Mouse (Mus musculus): ENCODE measurements around the gene Fbxo34. TPM values are rescaled to one million over a fixed set of nuclear protein-coding genes. Genes with fewer than 3 reads are reported as not detected.
A peak's percentile ranks its signal among the peaks of the same experiment; 100 is the strongest.
"Not testable (repeated sequence)": the region's sequence is repeated elsewhere in the genome, so short reads cannot be mapped to it uniquely, and the experiment has no call there.

Fbxo34 gene
- polyA plus RNA-seq, 1 experiment = 30.8 TPM

DNA sequence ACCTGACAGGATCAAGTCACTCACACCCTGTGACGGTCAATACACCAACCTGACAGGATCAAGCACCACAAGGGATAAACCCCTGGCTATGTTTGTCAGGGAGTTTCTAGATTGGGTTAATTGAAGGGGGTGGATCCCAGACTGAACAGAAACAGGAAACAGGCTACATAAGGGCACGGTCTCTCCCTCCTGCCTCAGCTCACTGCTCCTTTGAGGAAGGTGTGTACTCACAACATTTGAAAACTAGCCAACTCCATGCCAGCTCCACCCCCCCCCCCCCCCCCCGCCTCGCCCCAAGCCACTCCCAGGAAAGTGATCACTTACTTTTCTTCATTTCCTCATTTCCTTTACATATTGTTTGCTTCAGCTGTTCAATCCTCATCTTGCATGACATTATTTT is 104.0 kb downstream of the Fbxo34 start:
- no peak overlapping the region for H3K27ac ChIP-seq (ENCODE audit: insufficient read depth, low read length)
- DNase-seq = no peak
- 90% methylated on average over 4 of the region's 4 CpGs for whole genome bisulfite sequencing
- no peak overlapping the region for H3K4me3 ChIP-seq (replicated peaks; ENCODE audit: insufficient read depth, low read depth, low read length)
- TF ChIP-seq CTCF (IDR thresholded peaks at IDR 0.05; ENCODE audit: borderline replicate concordance, insufficient read depth, low read depth, low read length) = no peak
- TF ChIP-seq POLR2A (IDR thresholded peaks at IDR 0.05; ENCODE audit: borderline replicate concordance, insufficient read depth, low read length) = no peak
- H3K27me3 ChIP-seq (ENCODE audit: control insufficient read depth, insufficient read depth, low read length) = no peaks in the 10 kb centered on the region
- H3K4me1 ChIP-seq (ENCODE audit: control insufficient read depth, insufficient read depth, low read length) = no peaks in the 10 kb centered on the region

DNA sequence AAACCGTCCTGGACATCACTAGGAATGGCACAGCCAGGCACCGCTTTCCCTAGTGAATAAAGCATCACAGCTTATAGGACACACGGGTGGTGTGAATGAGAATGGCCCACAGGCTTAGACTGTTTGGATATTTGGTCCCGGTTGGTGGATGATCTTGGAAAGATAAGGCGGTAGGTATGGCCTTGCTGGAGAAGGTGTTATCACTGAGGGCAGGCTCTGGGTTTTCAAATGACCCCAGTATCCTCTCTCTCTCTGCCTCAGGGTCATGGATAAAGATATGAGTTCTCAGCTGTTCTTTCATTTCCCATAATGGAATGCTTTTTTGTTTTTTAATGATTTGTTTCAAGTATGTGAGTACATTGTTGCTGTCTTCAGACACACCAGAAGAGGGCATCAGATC is 105.0 kb downstream of the Fbxo34 start:
- TF ChIP-seq CTCF (IDR thresholded peaks at IDR 0.05; ENCODE audit: borderline replicate concordance, insufficient read depth, low read depth, low read length) = no peak
- WGBS = 94% methylated on average over 5 of the region's 5 CpGs
- H3K4me1 ChIP-seq (ENCODE audit: control insufficient read depth, insufficient read depth, low read length) = no peaks in the 10 kb centered on the region
- no peak overlapping the region for H3K27ac ChIP-seq (ENCODE audit: insufficient read depth, low read length)
- no peak for DNase-seq
- no peaks in the 10 kb centered on the region for H3K27me3 ChIP-seq (ENCODE audit: control insufficient read depth, insufficient read depth, low read length)
- H3K4me3 ChIP-seq (replicated peaks; ENCODE audit: insufficient read depth, low read depth, low read length) = no peak overlapping the region

DNA sequence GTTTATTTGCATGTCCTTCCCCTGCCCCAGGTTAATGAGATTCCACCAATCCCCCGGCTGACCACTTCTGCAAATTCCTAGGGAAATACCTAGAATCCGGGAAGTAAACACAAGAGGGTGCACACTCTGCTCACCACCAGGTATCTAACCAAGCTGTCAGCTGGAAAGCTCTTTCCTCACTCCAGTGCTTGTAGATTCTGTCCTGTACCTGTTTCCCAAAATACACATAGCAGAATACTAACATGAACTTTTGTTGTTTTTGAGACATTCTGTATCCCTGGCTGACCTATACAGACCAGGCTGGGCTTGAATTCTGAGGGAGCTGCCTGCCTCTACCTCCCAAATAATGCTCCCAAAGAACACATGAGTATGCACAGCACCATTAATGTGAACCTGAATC is 110.5 kb downstream of the Fbxo34 start:
- no peak overlapping the region for H3K4me3 ChIP-seq (replicated peaks; ENCODE audit: insufficient read depth, low read depth, low read length)
- WGBS = 89% methylated on average over 2 of the region's 2 CpGs
- H3K27ac ChIP-seq (ENCODE audit: insufficient read depth, low read length) = no peak overlapping the region
- H3K27me3 ChIP-seq (ENCODE audit: control insufficient read depth, insufficient read depth, low read length) = no peaks in the 10 kb centered on the region
- no peak for DNase-seq
- no peaks in the 10 kb centered on the region for H3K4me1 ChIP-seq (ENCODE audit: control insufficient read depth, insufficient read depth, low read length)
- TF ChIP-seq POLR2A (IDR thresholded peaks at IDR 0.05; ENCODE audit: borderline replicate concordance, insufficient read depth, low read length) (no peak), CTCF (IDR thresholded peaks at IDR 0.05; ENCODE audit: borderline replicate concordance, insufficient read depth, low read depth, low read length) (no peak)

DNA sequence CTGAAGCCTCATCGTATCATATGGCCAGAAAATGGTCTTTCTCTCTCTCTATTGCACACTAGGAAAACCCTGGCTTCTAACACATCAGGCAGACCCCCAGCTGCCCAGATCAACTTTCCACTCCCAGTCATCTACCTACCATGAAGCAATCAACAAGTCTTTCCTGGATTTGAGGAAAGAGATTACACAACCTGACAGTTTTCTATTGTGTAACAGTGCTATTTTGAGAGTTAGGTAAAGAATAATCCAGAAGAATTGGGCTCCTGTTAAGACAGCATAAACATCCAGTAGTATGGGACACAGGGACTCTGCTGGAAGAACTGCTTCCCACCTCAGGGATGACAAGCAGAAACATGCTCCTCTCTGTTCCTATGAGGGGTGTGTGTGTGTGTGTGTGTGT is 112.3 kb downstream of the Fbxo34 start:
- Histone ChIP-seq H3K4me1 (ENCODE audit: control insufficient read depth, insufficient read depth, low read length) (no peaks in the 10 kb centered on the region), H3K27me3 (ENCODE audit: control insufficient read depth, insufficient read depth, low read length) (no peaks in the 10 kb centered on the region), H3K4me3 (replicated peaks; ENCODE audit: insufficient read depth, low read depth, low read length) (no peak overlapping the region), H3K27ac (ENCODE audit: insufficient read depth, low read length) (no peak overlapping the region)
- no peak for DNase-seq
- no peak for TF ChIP-seq POLR2A (IDR thresholded peaks at IDR 0.05; ENCODE audit: borderline replicate concordance, insufficient read depth, low read length)
- TF ChIP-seq CTCF (IDR thresholded peaks at IDR 0.05; ENCODE audit: borderline replicate concordance, insufficient read depth, low read depth, low read length) = no peak
- 87% methylated on average over 1 of the region's 1 CpGs for WGBS

DNA sequence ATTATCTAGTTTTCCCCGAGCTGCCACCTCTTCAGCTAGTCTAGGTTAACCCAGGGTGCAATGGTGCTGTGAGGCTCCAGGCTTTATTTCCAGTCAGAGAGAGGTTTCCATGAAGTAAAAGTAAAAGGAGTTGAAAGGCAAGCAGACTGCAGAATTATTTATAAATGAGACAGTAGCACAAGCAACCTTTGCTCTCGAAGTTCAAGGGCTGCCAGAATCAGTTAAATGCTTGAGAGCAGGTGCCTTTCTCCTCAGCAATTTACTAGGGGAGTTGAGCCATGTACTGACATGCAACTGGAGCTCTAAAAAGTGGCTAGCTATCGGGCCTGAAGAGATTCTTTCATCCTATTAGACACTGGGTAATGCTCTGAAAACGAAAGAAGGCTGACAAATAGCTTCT is 112.9 kb downstream of the Fbxo34 start:
- no peaks in the 10 kb centered on the region for H3K4me1 ChIP-seq (ENCODE audit: control insufficient read depth, insufficient read depth, low read length)
- H3K4me3 ChIP-seq (replicated peaks; ENCODE audit: insufficient read depth, low read depth, low read length) = no peak overlapping the region
- TF ChIP-seq CTCF (IDR thresholded peaks at IDR 0.05; ENCODE audit: borderline replicate concordance, insufficient read depth, low read depth, low read length) = no peak
- TF ChIP-seq POLR2A (IDR thresholded peaks at IDR 0.05; ENCODE audit: borderline replicate concordance, insufficient read depth, low read length) = no peak
- no peak for DNase-seq
- no peak overlapping the region for H3K27ac ChIP-seq (ENCODE audit: insufficient read depth, low read length)
- no peaks in the 10 kb centered on the region for H3K27me3 ChIP-seq (ENCODE audit: control insufficient read depth, insufficient read depth, low read length)
- 88% methylated on average over 4 of the region's 4 CpGs for WGBS

DNA sequence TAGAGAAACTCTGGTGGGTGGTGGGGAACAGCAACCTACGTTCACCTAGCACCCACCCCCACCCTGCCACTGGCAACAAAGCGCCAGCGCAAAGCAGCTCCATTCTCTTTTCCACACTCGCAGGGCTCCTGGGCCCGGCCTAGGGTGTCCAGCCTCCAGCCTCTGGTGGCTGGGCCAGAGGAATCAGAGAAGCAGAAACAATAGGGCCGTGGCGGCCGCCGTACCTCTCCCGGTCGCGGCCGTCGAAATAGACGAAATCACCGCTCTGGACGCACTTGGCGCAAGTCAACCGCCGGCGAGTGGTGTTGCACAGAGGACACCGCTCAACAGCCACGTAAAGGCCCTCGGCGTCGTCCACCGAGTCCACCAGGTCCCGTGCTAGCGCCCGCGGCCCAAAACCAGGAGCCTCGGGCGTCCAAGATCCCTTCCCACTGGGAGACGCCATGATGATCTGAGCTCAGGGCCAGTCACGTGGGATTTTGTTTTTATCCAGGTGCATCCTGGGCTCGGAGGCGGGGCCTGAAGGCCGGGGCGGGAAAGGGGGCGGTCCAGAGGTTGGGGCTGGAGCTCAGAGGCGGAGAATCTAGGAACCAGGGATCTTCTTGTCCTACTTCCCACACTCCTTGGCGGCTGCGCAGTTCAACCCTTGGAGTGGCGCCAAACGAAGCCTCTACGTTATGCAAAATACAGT is 117.9 kb downstream of the Fbxo34 start:
- no peak for TF ChIP-seq CTCF (IDR thresholded peaks at IDR 0.05; ENCODE audit: borderline replicate concordance, insufficient read depth, low read depth, low read length)
- peak; percentile 59; the same call in 1 of the 2 replicates for TF ChIP-seq POLR2A (IDR thresholded peaks at IDR 0.05; ENCODE audit: borderline replicate concordance, insufficient read depth, low read length)
- H3K4me1 ChIP-seq (ENCODE audit: control insufficient read depth, insufficient read depth, low read length) = no peaks in the 10 kb centered on the region
- peak; percentile 96 to 97 for DNase-seq
- H3K27ac ChIP-seq (ENCODE audit: insufficient read depth, low read length) = peak overlapping the region; percentile 69
- H3K27me3 ChIP-seq (ENCODE audit: control insufficient read depth, insufficient read depth, low read length) = no peaks in the 10 kb centered on the region
- under 1% methylated on average over 46 of the region's 46 CpGs for WGBS
- peak overlapping the region; percentile 94 for H3K4me3 ChIP-seq (replicated peaks; ENCODE audit: insufficient read depth, low read depth, low read length)

DNA sequence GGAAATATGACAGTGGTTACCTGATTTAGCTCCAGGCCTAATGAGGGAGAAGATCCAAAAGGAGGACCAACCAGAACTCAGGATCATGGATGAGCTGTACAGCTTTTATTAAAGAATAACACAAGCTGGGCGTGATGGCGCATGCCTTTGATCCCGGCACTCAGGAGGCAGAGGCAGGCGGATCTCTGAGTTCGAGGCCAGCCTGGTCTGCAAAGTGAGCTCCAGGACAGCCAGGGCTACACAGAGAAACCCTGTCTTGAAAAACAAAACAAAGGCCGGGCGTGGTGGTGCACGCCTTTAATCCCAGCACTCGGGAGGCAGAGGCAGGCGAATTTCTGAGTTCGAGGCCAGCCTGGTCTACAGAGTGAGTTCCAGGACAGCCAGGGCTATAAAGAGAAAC is 120.3 kb downstream of the Fbxo34 start, which contains the start of gene Atg14:
TSS of gene Atg14 (minus strand) at position 101 of the 400 bp plus-strand sequence.
- H3K27me3 ChIP-seq (ENCODE audit: control insufficient read depth, insufficient read depth, low read length); DNase-seq; H3K4me1 ChIP-seq (ENCODE audit: control insufficient read depth, insufficient read depth, low read length); H3K27ac ChIP-seq (ENCODE audit: insufficient read depth, low read length); H3K4me3 ChIP-seq (replicated peaks; ENCODE audit: insufficient read depth, low read depth, low read length): not testable (repeated sequence)
- WGBS = 94% methylated on average over 11 of the region's 11 CpGs

DNA sequence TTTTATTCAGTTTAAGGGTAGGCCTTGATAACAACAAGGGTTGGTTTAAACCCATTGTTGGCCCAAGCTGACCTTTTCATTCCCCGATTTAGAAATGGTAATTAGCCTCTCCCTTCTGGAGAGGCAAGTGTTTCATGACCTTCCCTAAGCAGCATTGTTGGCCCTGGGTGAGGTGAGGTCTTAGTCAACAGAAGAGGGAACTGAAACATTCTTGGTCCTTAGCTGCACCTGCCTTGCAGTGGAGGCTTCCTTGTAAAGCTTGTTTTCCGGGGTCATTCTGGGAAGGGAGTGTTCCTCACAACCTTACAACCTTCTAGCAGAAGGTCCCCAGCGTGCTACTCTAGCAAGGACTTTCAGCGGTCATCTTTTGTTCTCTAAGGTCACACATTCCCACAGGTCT is 122.5 kb downstream of the Fbxo34 start:
- H3K27ac ChIP-seq (ENCODE audit: insufficient read depth, low read length) = no peak overlapping the region
- no peak for TF ChIP-seq CTCF (IDR thresholded peaks at IDR 0.05; ENCODE audit: borderline replicate concordance, insufficient read depth, low read depth, low read length)
- TF ChIP-seq POLR2A (IDR thresholded peaks at IDR 0.05; ENCODE audit: borderline replicate concordance, insufficient read depth, low read length) = no peak
- 82% methylated on average over 4 of the region's 4 CpGs for WGBS
- H3K4me3 ChIP-seq (replicated peaks; ENCODE audit: insufficient read depth, low read depth, low read length) = no peak overlapping the region
- H3K27me3 ChIP-seq (ENCODE audit: control insufficient read depth, insufficient read depth, low read length) = no peaks in the 10 kb centered on the region
- DNase-seq = no peak
- H3K4me1 ChIP-seq (ENCODE audit: control insufficient read depth, insufficient read depth, low read length) = no peaks in the 10 kb centered on the region

Measured in cerebellum, adult 2 months (tissue).